Mouse (Mus musculus) heart, adult 2 months (tissue): ENCODE measurements at regions not wholly inside any gene's neighbourhood (a gene's known extent, or its start where the extent isn't known, plus 50 kb on each side); places are given as distances from the start of the nearest gene placed in this dataset.

ENCODE experiments used
- CTCF ChIP-seq: fragments of 200-600 bp; IDR thresholded peaks from 2 replicates; pipeline ENCODE4 v1.8.1; 2022; ENCODE audit warnings: antibody characterized with exemption, mild to moderate bottlenecking, moderate library complexity
- EP300 ChIP-seq: fragments of 200-500 bp; IDR thresholded peaks from 2 replicates; pipeline ENCODE4 v1.6.1; 2011; ENCODE audit warnings: low read depth, low read length, control low read depth; ENCODE audit not compliant: insufficient read depth
- POLR2A ChIP-seq: fragments of 200-500 bp; IDR thresholded peaks from 2 replicates; pipeline ENCODE4 v1.6.1; 2011; ENCODE audit warnings: mild to moderate bottlenecking, low read depth, low read length, control low read depth; ENCODE audit not compliant: insufficient read depth

- TF ChIP-seq CTCF (no peak), POLR2A (no peak), EP300 (no peak)
These were observed 79.3 kb upstream of the Gm10260 start for GRCm38 (mm10) chr13:97839617-97840308.
